Mouse (Mus musculus): ENCODE results near the gene Hoxa11.

Gene Hoxa11

GRCm38 (mm10) chr6:52205221-52205620 lies 40.4 kb downstream of the Hoxa11 start:
- DNase-seq = no peak

- DNase-seq = no peak
Measured at GRCm38 (mm10) chr6:52204050-52204752, 41.4 kb downstream of the Hoxa11 start, which contains the start of gene Hoxa5. TSS of gene Hoxa5 (minus strand) at chr6:52204587.

GRCm38 (mm10) chr6:52203371-52204049 lies 42.1 kb downstream of the Hoxa11 start:
- DNase-seq = no peak

- no peak for DNase-seq
Measured at GRCm38 (mm10) chr6:52203121-52203370, 42.6 kb downstream of the Hoxa11 start.

- DNase-seq = no peak
Measured at GRCm38 (mm10) chr6:52202362-52203120, 43.1 kb downstream of the Hoxa11 start.

GRCm38 (mm10) chr6:52201269-52201668 lies 44.3 kb downstream of the Hoxa11 start:
- no peak for DNase-seq

- DNase-seq = no peak
Measured at GRCm38 (mm10) chr6:52200751-52201250, 44.8 kb downstream of the Hoxa11 start.

GRCm38 (mm10) chr6:52200073-52200750 lies 45.4 kb downstream of the Hoxa11 start:
- DNase-seq = no peak

GRCm38 (mm10) chr6:52197271-52197670 lies 48.3 kb downstream of the Hoxa11 start:
- DNase-seq = no peak

GRCm38 (mm10) chr6:52196811-52197210 lies 48.8 kb downstream of the Hoxa11 start:
- DNase-seq = no peak

- no peak for DNase-seq
Measured at GRCm38 (mm10) chr6:52194690-52195089, 50.9 kb downstream of the Hoxa11 start.

Measured in spleen, adult 18-20 months (tissue).